Mouse (Mus musculus) liver, embryonic 14.5 days (tissue): ENCODE results near the gene Scyl1. TPM values are rescaled to one million over a fixed set of nuclear protein-coding genes. Genes with fewer than 3 reads are reported as not detected.

ENCODE experiments used
- ATAC-seq: fragments of 200-750 bp; cut with Nextera tagmentation; 2 replicates; pipeline ENCODE4 v1.8.0; 2017; ENCODE audit warnings: moderate number of reproducible peaks, mild to moderate bottlenecking, moderate library complexity; ENCODE audit not compliant: insufficient read depth
- DNase-seq, 3 experiments: peaks; one replicate each; pipeline ENCODE4 v3.0.0-alpha.2; 2012 to 2013; ENCODE audit warnings: low read depth in 3 of 3, low spot score in 3 of 3
- H3K27ac ChIP-seq: fragments of 300-500 bp; sonication (generic); 2 replicates; pipeline ENCODE4 v1.5.1; 2014; ENCODE audit warnings: moderate library complexity, mild to moderate bottlenecking, control low read depth, inconsistent platforms
- H3K27me3 ChIP-seq: fragments of 300-500 bp; sonication (generic); 2 replicates; pipeline ENCODE4 v1.6.1; 2014; ENCODE audit warnings: mild to moderate bottlenecking, low read length, moderate library complexity; ENCODE audit not compliant: control insufficient read depth, insufficient read depth
- H3K36me3 ChIP-seq: fragments of 300-500 bp; sonication (generic); replicated peaks from 2 replicates; pipeline ENCODE4 v1.6.1; 2014; ENCODE audit warnings: low read depth; ENCODE audit not compliant: control insufficient read depth, insufficient read depth
- H3K4me1 ChIP-seq, 2 experiments: fragments of 200-500 bp in 1 of 2; fragments of 300-500 bp in 1 of 2; sonication (generic) in 1 of 2; replicated peaks; 2 replicates each; pipeline ENCODE4 v1.6.1; 2012 to 2014; ENCODE audit warnings: antibody characterized with exemption in 1 of 2, inconsistent platforms in 1 of 2, low read length in 1 of 2; ENCODE audit not compliant: control insufficient read depth in 2 of 2, insufficient read depth in 2 of 2
- H3K4me2 ChIP-seq: fragments of 300-500 bp; sonication (generic); 2 replicates; pipeline ENCODE4 v1.6.1; 2014; ENCODE audit warnings: low read depth, mild to moderate bottlenecking, control low read depth, moderate library complexity
- H3K4me3 ChIP-seq, 2 experiments: fragments of 200-500 bp in 1 of 2; fragments of 300-500 bp in 1 of 2; sonication (generic) in 1 of 2; 2 replicates each; pipeline ENCODE4 v1.5.1; 2012 to 2014; ENCODE audit warnings: low read depth in 2 of 2, low read length in 2 of 2, mild to moderate bottlenecking in 2 of 2, control low read depth in 1 of 2, inconsistent platforms in 1 of 2, moderate library complexity in 1 of 2; ENCODE audit not compliant: insufficient read depth in 1 of 2
- H3K9ac ChIP-seq: fragments of 300-500 bp; sonication (generic); replicated peaks from 2 replicates; pipeline ENCODE4 v1.6.1; 2014; ENCODE audit warnings: mild to moderate bottlenecking, control low read depth, moderate library complexity
- H3K9me3 ChIP-seq: fragments of 300-500 bp; sonication (generic); 2 replicates; pipeline ENCODE4 v1.6.1; 2016; ENCODE audit warnings: low read length, mixed read lengths; ENCODE audit not compliant: control insufficient read depth
- CTCF ChIP-seq: IDR thresholded peaks from 2 replicates; pipeline ENCODE4 v1.5.1; 2016; ENCODE audit warnings: antibody characterized with exemption, low read depth, control low read depth
- EP300 ChIP-seq: IDR thresholded peaks from 2 replicates; pipeline ENCODE4 v1.6.1; 2016; ENCODE audit warnings: antibody characterized with exemption, low read depth
- WGBS: fragments of 180-500 bp; shearing (Covaris S2); extraction: QIAGEN DNeasy Blood & Tissue Kit; methylation state at CpG from one replicate; pipeline ENCODE4 v1.1.7; 2014; ENCODE audit not compliant: insufficient replicate concordance; 5-methylcytosine and 5-hydroxymethylcytosine counted together
- polyA plus RNA-seq, 2 experiments: library from polyadenylated mRNA; depleted of rRNA in 1 of 2; stranded (reverse) in 1 of 2; unstranded in 1 of 2; fragments of >200 nt; fragmentation: Nextera tagmentation in 1 of 2; extraction: Ambion mirVana in 1 of 2; gene quantifications; 2 replicates each; pipeline versions ENCODE4 v1.2.1 to v1.2.3; 2012 to 2014

The Scyl1 gene
- polyA plus RNA-seq, 2 experiments, result 15.8 to 27.1 TPM

DNA sequence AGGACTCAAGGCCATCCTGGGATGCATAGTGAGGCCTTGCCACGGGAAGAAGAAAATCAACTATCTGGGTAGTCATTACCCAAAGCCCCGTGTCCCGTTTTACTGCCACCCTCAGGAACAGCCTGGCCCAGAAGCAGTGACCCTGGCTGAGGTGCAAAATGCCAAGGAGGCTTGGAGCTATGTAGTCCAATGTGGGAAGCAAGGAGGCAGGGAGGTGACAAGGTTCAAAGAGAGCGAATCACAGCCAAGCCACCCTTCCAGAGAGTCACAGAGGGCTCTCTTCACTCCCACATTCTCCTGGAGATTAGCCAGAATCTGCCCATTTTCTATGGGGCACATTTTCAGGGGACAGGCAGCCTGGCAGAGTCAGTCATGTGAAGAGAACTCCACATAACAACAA is 3.9 kb downstream of the Scyl1 start:
- Histone ChIP-seq H3K4me1 (peaks cover 7 to 10% of the 10 kb centered on the region in 2 experiments), H3K27ac (no peak overlapping the region), H3K36me3 (peaks cover 6% of the 10 kb centered on the region), H3K9me3 (no peaks in the 10 kb centered on the region), H3K4me2 (no peak overlapping the region), H3K27me3 (no peaks in the 10 kb centered on the region), H3K4me3 (no peak overlapping the region), H3K9ac (no peak overlapping the region)
- no peak for DNase-seq
- WGBS, result 80% methylated on average over 4 of the region's 4 CpGs
- no peak for ATAC-seq
- no peak for TF ChIP-seq EP300
- no peak for TF ChIP-seq CTCF

- Histone ChIP-seq H3K4me3 (no peak overlapping the region), H3K4me1 (no peaks in the 10 kb centered on the region), H3K27me3 (no peaks in the 10 kb centered on the region), H3K9me3 (no peaks in the 10 kb centered on the region), H3K4me2 (no peak overlapping the region), H3K36me3 (peaks cover 6% of the 10 kb centered on the region), H3K27ac (no peak overlapping the region), H3K9ac (no peak overlapping the region)
- ATAC-seq (no peak), DNase-seq (no peak)
- WGBS, result 90% methylated on average over 6 of the region's 6 CpGs
- TF ChIP-seq EP300 (no peak), CTCF (no peak)
Observed at GRCm38 (mm10) chr19:5763163-5763562, 8.1 kb downstream of the Scyl1 start.

DNA sequence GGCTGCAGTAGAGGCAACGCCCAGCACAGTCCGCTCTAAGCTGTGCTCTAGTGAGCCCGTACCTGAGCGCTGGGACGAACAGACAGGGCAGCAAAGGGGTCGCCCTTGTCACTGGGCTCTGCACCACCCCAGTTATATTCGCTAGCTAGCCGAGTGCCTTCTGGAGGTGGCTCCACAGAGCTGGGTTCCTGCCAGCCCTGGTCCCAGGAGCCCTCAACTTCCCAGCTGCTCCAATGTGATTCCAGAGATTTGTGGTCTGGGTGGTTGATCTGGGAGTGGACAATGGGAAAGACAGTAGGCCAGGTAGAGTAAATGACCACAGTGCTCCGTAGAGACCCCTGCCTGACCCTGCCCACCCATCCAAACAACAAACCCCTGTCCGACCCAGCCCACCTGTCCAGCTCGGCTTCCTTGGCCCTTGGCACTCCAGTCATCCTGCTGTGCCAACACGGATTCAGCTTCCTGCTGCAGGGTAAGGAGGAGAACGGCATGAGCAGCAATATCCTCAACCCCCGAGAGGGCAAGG is 12.3 kb downstream of the Scyl1 start:
- 85% methylated on average over 14 of the region's 14 CpGs for WGBS
- ATAC-seq (no peak), DNase-seq (no peak)
- no peaks in the 10 kb centered on the region; the same call in 1 of the 2 replicates for H3K36me3 ChIP-seq
- H3K27ac ChIP-seq, result no peak overlapping the region
- no peaks in the 10 kb centered on the region; a peak in 1 of 4 replicates for H3K4me1 ChIP-seq
- no peak overlapping the region for H3K4me3 ChIP-seq
- H3K4me2 ChIP-seq, result no peak overlapping the region
- no peaks in the 10 kb centered on the region for H3K9me3 ChIP-seq
- peaks cover 18% of the 10 kb centered on the region for H3K27me3 ChIP-seq
- TF ChIP-seq EP300 (no peak), CTCF (no peak)
- H3K9ac ChIP-seq, result no peak overlapping the region

- ATAC-seq, result 0 out of 2 replicates have a peak, but pooled peaks have one; percentile 13
- no peak overlapping the region for H3K27ac ChIP-seq
- H3K9me3 ChIP-seq, result no peaks in the 10 kb centered on the region
- H3K4me1 ChIP-seq, result no peaks in the 10 kb centered on the region; a peak in 1 of 4 replicates
- WGBS, result 27% methylated on average over 36 of the region's 36 CpGs
- no peak overlapping the region; the same call in 1 of the 2 replicates for H3K9ac ChIP-seq
- TF ChIP-seq CTCF (no peak), EP300 (no peak)
- peaks cover 18% of the 10 kb centered on the region for H3K27me3 ChIP-seq
- DNase-seq, result no peak
- no peak overlapping the region; a peak in 1 of 4 replicates for H3K4me3 ChIP-seq
- peak overlapping the region; percentile 30 for H3K4me2 ChIP-seq
- H3K36me3 ChIP-seq, result no peaks in the 10 kb centered on the region; the same call in 1 of the 2 replicates
Observed at GRCm38 (mm10) chr19:5756991-5757636, 14.1 kb downstream of the Scyl1 start.

- no peak for DNase-seq
- H3K4me1 ChIP-seq, result peaks cover 0 to 1% of the 10 kb centered on the region in 2 experiments; a peak in 2 of 4 replicates
- H3K4me2 ChIP-seq, result peak overlapping the region; percentile 30
- no peaks in the 10 kb centered on the region; the same call in 1 of the 2 replicates for H3K36me3 ChIP-seq
- 24% methylated on average over 28 of the region's 29 CpGs for whole genome bisulfite sequencing
- peaks cover 24% of the 10 kb centered on the region for H3K27me3 ChIP-seq
- H3K4me3 ChIP-seq, result no peak overlapping the region
- no peaks in the 10 kb centered on the region for H3K9me3 ChIP-seq
- TF ChIP-seq CTCF (no peak), EP300 (no peak)
- no peak for ATAC-seq
- no peak overlapping the region; the same call in 1 of the 2 replicates for H3K9ac ChIP-seq
- H3K27ac ChIP-seq, result no peak overlapping the region
Observed at GRCm38 (mm10) chr19:5756321-5756985, 14.8 kb downstream of the Scyl1 start.
